Mouse (Mus musculus) myocyte (in vitro differentiated cells): Measurements from ENCODE around the gene Fzr1.

Experiments used
- CEBPB ChIP-seq: IDR thresholded peaks from 2 replicates; pipeline ENCODE4 v1.6.1; 2011; ENCODE audit warnings: mild to moderate bottlenecking, moderate library complexity; ENCODE audit not compliant: poor library complexity, insufficient read depth, severe bottlenecking
- E2F4 ChIP-seq: IDR thresholded peaks from one replicate; pipeline ENCODE4 v1.6.1; 2011; ENCODE audit warnings: mild to moderate bottlenecking, control low read depth, moderate library complexity; ENCODE audit not compliant: insufficient read depth
- MAX ChIP-seq: IDR thresholded peaks from one replicate; pipeline ENCODE4 v1.6.1; 2011; ENCODE audit warnings: low read depth, mild to moderate bottlenecking, control low read depth
- MYOD1 ChIP-seq, 3 experiments: IDR thresholded peaks; one replicate each; pipeline ENCODE4 v1.6.1; 2011; ENCODE audit warnings: control low read depth in 2 of 3, low read depth in 2 of 3, mild to moderate bottlenecking in 2 of 3, moderate library complexity in 1 of 3; ENCODE audit not compliant: insufficient read length in 2 of 3, control insufficient read depth in 1 of 3
- MYOG ChIP-seq, 3 experiments: IDR thresholded peaks; one replicate each; pipeline ENCODE4 v1.6.1; 2011; ENCODE audit warnings: control low read depth in 2 of 3, low read depth in 2 of 3, mild to moderate bottlenecking in 2 of 3; ENCODE audit not compliant: insufficient read length in 2 of 3, control insufficient read depth in 1 of 3, insufficient read depth in 1 of 3
- POLR2A ChIP-seq: IDR thresholded peaks from one replicate; pipeline ENCODE4 v1.6.1; 2011; ENCODE audit warnings: low read depth, mild to moderate bottlenecking, control low read depth, moderate library complexity; ENCODE audit not compliant: insufficient read length
- POLR2AphosphoS2 ChIP-seq: IDR thresholded peaks from one replicate; pipeline ENCODE4 v1.6.1; 2011; ENCODE audit warnings: low read depth, control low read depth; ENCODE audit not compliant: insufficient read length
- REST ChIP-seq: IDR thresholded peaks from one replicate; pipeline ENCODE4 v1.6.1; 2011; ENCODE audit warnings: mild to moderate bottlenecking, control low read depth, moderate library complexity; ENCODE audit not compliant: insufficient read depth, insufficient read length
- SRF ChIP-seq: IDR thresholded peaks from one replicate; pipeline ENCODE4 v1.6.1; 2011; ENCODE audit warnings: low read depth; ENCODE audit not compliant: control insufficient read depth, insufficient read length
- TCF12 ChIP-seq: IDR thresholded peaks from one replicate; pipeline ENCODE4 v1.6.1; 2011; ENCODE audit warnings: mild to moderate bottlenecking, control low read depth; ENCODE audit not compliant: poor library complexity, insufficient read depth, severe bottlenecking
- USF1 ChIP-seq: IDR thresholded peaks from one replicate; pipeline ENCODE4 v1.6.1; 2011; ENCODE audit warnings: low read depth, mild to moderate bottlenecking, control low read depth, moderate library complexity

GRCm38 (mm10) chr10:81415549-81416310 is 37.4 kb upstream of the Fzr1 start:
- TF ChIP-seq USF1 (no peak), POLR2AphosphoS2 (no peak), POLR2A (no peak), CEBPB (no peak), SRF (no peak), MYOG (IDR thresholded peaks at IDR 0.05; ENCODE audit: control insufficient read depth in 1 of 3, insufficient read depth in 1 of 3, insufficient read length in 2 of 3, low read depth in 2 of 3) (peak in 2 of 3 experiments; percentile 86 to 96), E2F4 (no peak), MYOD1 (IDR thresholded peaks at IDR 0.05; ENCODE audit: control insufficient read depth in 1 of 3, insufficient read length in 2 of 3, low read depth in 2 of 3) (peak in 1 of 3 experiments; percentile 91), TCF12 (peak; percentile 47), MAX (no peak), REST (no peak)
